Mouse (Mus musculus) liver, adult 2 months (tissue): ENCODE data around the gene Prr18. TPM values are rescaled to one million over a fixed set of nuclear protein-coding genes. Genes with fewer than 3 reads are reported as not detected.

ENCODE experiments used
- DNase-seq: peaks from one replicate; pipeline ENCODE4 v3.0.0-alpha.2; 2011; ENCODE audit warnings: low read depth, low spot score; ENCODE audit errors: extremely low read depth
- H3K27ac ChIP-seq: fragments of 200-500 bp; replicated peaks from 2 replicates; pipeline ENCODE4 v1.5.1; 2012; ENCODE audit warnings: low read depth, mild to moderate bottlenecking, control low read depth, inconsistent platforms, low read length; ENCODE audit not compliant: insufficient read depth
- H3K27me3 ChIP-seq: fragments of 200-500 bp; 2 replicates; pipeline ENCODE4 v1.6.1; 2012; ENCODE audit warnings: mild to moderate bottlenecking, moderate library complexity, low read length, inconsistent platforms; ENCODE audit not compliant: control insufficient read depth, insufficient read depth
- H3K36me3 ChIP-seq: fragments of 200-500 bp; 2 replicates; pipeline ENCODE4 v1.6.1; 2012; ENCODE audit warnings: low read length, inconsistent platforms; ENCODE audit not compliant: control insufficient read depth, insufficient read depth
- H3K4me1 ChIP-seq: fragments of 200-500 bp; 2 replicates; pipeline ENCODE4 v1.6.1; 2011; ENCODE audit warnings: low read length; ENCODE audit not compliant: control insufficient read depth, insufficient read depth
- H3K4me3 ChIP-seq: fragments of 200-500 bp; 2 replicates; pipeline ENCODE4 v1.5.1; 2011; ENCODE audit warnings: low read depth, mild to moderate bottlenecking, control low read depth, low read length, moderate library complexity; ENCODE audit not compliant: insufficient read depth
- H3K79me2 ChIP-seq: fragments of 200-500 bp; 2 replicates; pipeline ENCODE4 v1.6.1; 2012; ENCODE audit warnings: inconsistent platforms, mild to moderate bottlenecking, low read length, moderate library complexity; ENCODE audit not compliant: control insufficient read depth, insufficient read depth
- H3K9ac ChIP-seq: fragments of 200-500 bp; 2 replicates; pipeline ENCODE4 v1.6.1; 2012; ENCODE audit warnings: low read depth, mild to moderate bottlenecking, control low read depth, inconsistent platforms, low read length
- CTCF ChIP-seq: fragments of 200-500 bp; IDR thresholded peaks from 2 replicates; pipeline ENCODE4 v1.5.1; 2011; ENCODE audit warnings: low read depth, low read length, control low read depth
- POLR2A ChIP-seq: fragments of 200-500 bp; IDR thresholded peaks from 2 replicates; pipeline ENCODE4 v1.6.1; 2011; ENCODE audit warnings: low read length, control low read depth; ENCODE audit not compliant: insufficient read depth; ENCODE audit errors: extremely low read depth
- WGBS: fragments of 180-500 bp; shearing (Covaris S2); methylation state at CpG from one replicate; pipeline ENCODE4 v1.1.7; 2018; 5-methylcytosine and 5-hydroxymethylcytosine counted together
- polyA plus RNA-seq: library from polyadenylated mRNA; depleted of rRNA; stranded (reverse); fragments of >200 nt; gene quantifications from 2 replicates; pipeline ENCODE4 v1.2.3, GENCODE M21; 2012
- total RNA-seq: library from RNA; depleted of rRNA; stranded (reverse); fragments of >200 nt; gene quantifications from 2 replicates; pipeline ENCODE4 v1.2.3, GENCODE M21; 2014

Gene Prr18
- total and polyA plus RNA-seq, 2 experiments, result 0.09 to 0.17 TPM

DNA sequence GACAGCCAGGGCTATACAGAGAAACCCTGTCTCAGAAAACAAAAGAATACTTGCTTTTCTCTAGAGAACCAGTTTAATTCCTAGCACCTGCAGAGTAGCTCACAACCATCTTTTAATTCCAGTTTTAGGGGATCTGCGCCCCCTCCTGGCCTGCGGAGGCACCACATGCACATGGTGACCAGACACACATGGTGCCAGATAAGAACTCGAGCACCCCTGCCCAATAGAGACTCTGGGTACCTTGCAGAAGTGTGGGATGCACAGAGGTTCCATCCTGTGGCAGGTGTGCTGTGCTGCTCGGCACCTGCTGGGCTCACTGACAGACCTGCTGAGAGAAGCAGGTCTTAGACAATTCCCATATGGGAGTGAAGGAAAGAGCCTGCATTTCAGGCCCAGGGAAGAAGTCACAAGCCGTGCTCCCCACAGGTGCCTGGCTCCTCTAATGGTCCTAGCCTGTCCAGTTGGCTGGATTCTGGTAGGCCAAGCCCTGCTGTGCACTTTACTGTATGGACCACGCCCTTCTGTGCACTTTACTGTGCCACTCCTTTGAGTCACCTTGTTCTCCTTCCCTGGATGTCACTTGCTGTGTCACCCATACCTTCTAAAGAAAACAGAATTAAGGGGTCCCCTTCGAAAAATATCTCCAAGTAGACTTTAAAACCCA is 8.6 kb upstream of the Prr18 start:
- WGBS, result 84% methylated on average over 7 of the region's 7 CpGs
- TF ChIP-seq POLR2A, result no peak
- TF ChIP-seq CTCF, result peak; percentile 66
- Histone ChIP-seq H3K4me3 (no peak overlapping the region), H3K9ac (no peak overlapping the region), H3K27ac (no peak overlapping the region), H3K4me1 (no peaks in the 10 kb centered on the region), H3K36me3 (peaks cover 4% of the 10 kb centered on the region; the same call in 1 of the 2 replicates), H3K79me2 (no peaks in the 10 kb centered on the region), H3K27me3 (no peaks in the 10 kb centered on the region)
- no peak for DNase-seq

DNA sequence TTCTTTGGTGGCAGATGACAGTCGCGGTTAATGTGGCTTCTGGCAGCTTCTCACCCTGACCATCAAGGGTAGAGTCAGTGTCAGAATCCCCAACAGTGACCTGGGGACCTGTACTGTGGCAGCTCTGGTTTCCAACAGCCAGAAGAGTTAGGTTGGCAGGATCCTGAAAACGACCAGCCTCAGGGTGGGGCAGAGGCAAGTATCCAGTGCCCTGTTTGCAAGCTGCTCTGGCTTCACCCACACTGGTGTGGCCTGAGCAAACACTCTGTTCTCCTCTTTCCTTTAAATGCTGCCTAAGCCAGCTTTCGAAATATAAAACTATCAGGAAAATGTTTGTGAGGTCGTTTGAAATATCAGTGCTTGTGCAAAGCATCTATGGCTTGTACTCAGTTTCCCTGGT is 6.7 kb upstream of the Prr18 start:
- H3K4me3 ChIP-seq, result no peak overlapping the region
- WGBS, result 56% methylated on average over 5 of the region's 5 CpGs
- no peak for DNase-seq
- H3K27me3 ChIP-seq, result no peaks in the 10 kb centered on the region
- H3K27ac ChIP-seq, result no peak overlapping the region
- no peak overlapping the region for H3K9ac ChIP-seq
- TF ChIP-seq CTCF, result no peak
- no peak for TF ChIP-seq POLR2A
- 0 out of 2 replicates have a peak, but pooled peaks cover 3% of the 10 kb centered on the region for H3K36me3 ChIP-seq
- H3K4me1 ChIP-seq, result no peaks in the 10 kb centered on the region
- no peaks in the 10 kb centered on the region for H3K79me2 ChIP-seq

DNA sequence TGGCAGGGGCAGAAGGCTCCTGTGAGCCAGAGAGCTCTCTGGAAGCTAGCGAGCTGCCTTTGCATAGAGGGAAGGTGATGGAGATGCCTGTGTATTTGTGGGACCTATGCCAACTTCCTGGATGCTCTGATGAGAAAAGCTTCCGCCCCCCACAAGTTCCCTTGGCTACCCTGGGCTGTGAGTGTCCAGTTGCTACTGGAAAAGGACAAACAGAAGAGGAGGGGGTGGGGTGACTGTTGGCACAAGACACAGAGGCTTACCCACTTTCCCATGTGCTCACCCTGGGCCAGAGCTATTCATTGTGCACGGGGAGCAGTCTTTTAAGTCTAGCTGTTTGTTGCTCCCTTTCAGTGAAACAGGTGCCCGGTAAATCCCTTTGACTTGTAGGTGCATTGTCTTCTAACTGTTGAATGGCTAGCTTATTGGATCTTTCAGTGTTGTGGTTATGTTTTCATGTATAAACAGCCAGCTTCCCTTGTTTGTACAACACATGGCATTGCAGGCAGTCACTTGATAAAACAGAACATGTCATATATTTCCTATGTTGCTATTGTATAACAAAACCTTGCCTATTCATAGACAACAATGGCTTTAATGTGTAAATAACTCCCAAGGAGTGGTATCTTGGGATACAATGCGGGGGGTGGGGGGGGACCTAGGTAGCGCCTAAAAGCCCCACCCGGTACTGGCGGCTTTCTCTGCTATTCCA is 2.6 kb downstream of the Prr18 start:
- DNase-seq, result no peak
- H3K36me3 ChIP-seq, result no peaks in the 10 kb centered on the region
- no peak overlapping the region for H3K9ac ChIP-seq
- no peak overlapping the region for H3K27ac ChIP-seq
- peaks cover 9% of the 10 kb centered on the region for H3K27me3 ChIP-seq
- WGBS, result 46% methylated on average over 8 of the region's 8 CpGs
- peaks cover 5% of the 10 kb centered on the region; the same call in 1 of the 2 replicates for H3K4me1 ChIP-seq
- TF ChIP-seq CTCF, result no peak
- no peak for TF ChIP-seq POLR2A
- H3K4me3 ChIP-seq, result no peak overlapping the region
- no peaks in the 10 kb centered on the region; the same call in 1 of the 2 replicates for H3K79me2 ChIP-seq

DNA sequence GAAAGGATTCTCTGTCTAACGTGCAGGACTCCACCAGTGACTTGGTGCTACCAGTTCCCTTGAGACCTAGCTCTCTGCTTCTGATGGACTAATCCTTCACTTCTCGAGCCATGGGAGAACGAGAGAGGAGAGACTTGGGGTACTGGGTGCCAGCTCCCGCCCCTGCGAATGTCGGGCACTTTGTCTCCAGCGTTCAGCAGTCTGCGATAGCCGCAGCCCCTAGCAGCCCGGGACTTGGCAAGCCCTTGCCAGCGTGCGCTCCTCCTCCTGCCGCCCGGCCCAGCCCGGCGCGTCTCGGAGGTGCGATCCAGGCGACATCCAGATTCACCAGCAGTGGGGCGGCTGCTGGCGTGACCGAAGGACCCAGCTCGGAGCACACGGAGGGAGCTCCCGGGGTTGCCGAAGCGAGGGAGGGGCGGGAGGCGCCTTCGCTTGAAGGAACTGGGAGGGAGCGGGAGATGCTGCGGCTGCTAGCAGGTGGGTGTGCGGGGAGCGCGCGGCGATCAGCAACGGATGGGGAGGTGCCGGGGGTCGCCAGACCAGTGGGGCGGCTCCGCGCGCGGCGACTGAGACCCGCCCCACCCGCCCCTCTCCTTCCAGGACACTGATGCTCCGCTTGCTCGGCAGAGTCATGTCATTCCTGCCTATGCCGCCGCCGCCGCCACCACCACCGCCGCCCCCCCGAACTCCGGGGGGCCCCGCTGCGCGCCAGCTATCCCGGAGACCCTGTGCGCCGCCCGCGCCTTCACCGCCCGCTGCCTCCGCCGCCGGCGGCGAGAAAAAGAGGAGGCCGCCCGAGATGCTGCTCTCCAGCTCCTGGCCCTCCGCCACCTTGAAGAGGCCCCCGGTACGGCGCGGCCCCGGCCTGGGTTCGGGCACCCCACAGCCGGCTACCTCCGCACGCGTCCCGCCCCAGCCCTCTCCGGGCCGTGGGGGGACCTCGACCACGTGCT is 3.4 kb downstream of the Prr18 start:
- Histone ChIP-seq H3K4me1 (peaks cover 5% of the 10 kb centered on the region; the same call in 1 of the 2 replicates), H3K27me3 (peaks cover 9% of the 10 kb centered on the region), H3K9ac (peak overlapping the region; percentile 53), H3K36me3 (no peaks in the 10 kb centered on the region), H3K27ac (no peak overlapping the region), H3K4me3 (peak overlapping the region; percentile 42; the same call in 1 of the 2 replicates), H3K79me2 (no peaks in the 10 kb centered on the region; the same call in 1 of the 2 replicates)
- WGBS, result 3% methylated on average over 61 of the region's 92 CpGs
- no peak for DNase-seq
- no peak for TF ChIP-seq POLR2A
- no peak for TF ChIP-seq CTCF

DNA sequence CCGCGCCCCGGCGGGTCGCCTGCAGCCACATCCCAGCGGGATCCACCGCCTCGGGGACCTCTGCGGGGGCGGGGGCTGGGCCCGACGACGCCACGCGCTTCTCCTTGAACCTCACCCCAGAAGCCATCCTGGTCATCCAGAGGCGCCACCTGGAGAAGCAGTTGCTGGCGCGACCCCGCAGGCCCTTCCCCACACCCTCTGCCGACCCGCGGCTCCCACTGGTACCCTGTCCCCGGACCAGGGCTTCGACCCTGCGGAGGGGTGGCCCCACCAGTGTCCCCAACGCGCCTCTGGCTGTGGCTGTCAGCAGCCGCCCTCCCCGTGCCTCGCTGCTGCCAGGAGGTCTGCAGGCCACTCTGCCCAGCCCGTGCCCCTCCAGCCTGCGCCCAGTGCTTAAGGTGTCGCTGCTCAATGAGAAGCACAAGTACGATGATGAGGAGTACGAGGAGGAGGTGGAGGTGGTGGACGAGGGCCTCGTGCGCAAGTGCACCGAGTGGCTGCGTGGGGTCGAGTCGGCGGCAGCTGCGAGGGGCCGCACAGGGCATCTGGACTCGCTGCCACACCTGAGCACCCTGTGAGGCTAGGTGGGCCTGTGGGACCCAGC is 4.2 kb downstream of the Prr18 start:
- Histone ChIP-seq H3K27me3 (peaks cover 9% of the 10 kb centered on the region), H3K36me3 (no peaks in the 10 kb centered on the region), H3K4me1 (peaks cover 5% of the 10 kb centered on the region; the same call in 1 of the 2 replicates), H3K27ac (no peak overlapping the region), H3K79me2 (no peaks in the 10 kb centered on the region; the same call in 1 of the 2 replicates), H3K9ac (no peak overlapping the region; the same call in 1 of the 2 replicates), H3K4me3 (no peak overlapping the region)
- 28% methylated on average over 46 of the region's 46 CpGs for WGBS
- DNase-seq, result no peak
- TF ChIP-seq POLR2A (no peak), CTCF (no peak)
